Mouse (Mus musculus): ENCODE measurements around the gene Cdc42bpg. TPM values are rescaled to one million over a fixed set of nuclear protein-coding genes. Genes with fewer than 3 reads are reported as not detected.

Cdc42bpg gene
- polyA plus RNA-seq, 1 experiment from 2014 or later: 0.35 TPM

DNA sequence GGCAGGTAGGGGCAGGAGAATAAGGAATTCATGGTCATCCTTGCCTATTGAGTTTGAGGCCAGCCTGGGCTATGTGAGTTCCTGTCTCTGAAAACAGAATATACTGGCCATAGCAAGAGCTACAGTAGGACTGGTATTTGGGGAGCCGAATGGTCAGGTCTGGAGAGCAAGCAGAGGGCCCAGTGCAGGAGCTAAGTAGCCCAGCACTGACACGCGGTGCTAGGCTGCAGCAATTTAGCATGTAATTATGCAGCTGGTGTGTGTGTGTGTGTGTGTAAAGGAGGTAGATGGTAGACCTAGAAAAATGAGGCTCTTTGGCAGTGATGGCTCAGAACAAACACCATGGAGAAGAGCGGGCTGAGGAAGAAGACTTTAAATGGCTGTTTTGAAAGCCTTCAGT lies 41.4 kb downstream of the Cdc42bpg start:
- DNase-seq (no peak), ATAC-seq (no peak)
- H3K27ac ChIP-seq (ENCODE audit: low read depth): no peak overlapping the region
- no peaks in the 10 kb centered on the region for H3K9me3 ChIP-seq (ENCODE audit: low read length)
- WGBS (ENCODE audit: insufficient replicate concordance): 91% methylated on average over 4 of the region's 4 CpGs
- H3K9ac ChIP-seq (replicated peaks): no peak overlapping the region
- peaks cover 36% of the 10 kb centered on the region for H3K36me3 ChIP-seq (replicated peaks; ENCODE audit: insufficient read depth, low read length)
- no peak overlapping the region for H3K4me3 ChIP-seq (ENCODE audit: low read depth, low read length)
- TF ChIP-seq CTCF (IDR thresholded peaks at IDR 0.05; ENCODE audit: low read depth) (no peak), EP300 (IDR thresholded peaks at IDR 0.05; ENCODE audit: low read depth) (no peak)
- no peak overlapping the region for H3K4me2 ChIP-seq (ENCODE audit: low read depth, low read length)
- peaks cover 23% of the 10 kb centered on the region for H3K4me1 ChIP-seq (ENCODE audit: insufficient read depth)
- no peaks in the 10 kb centered on the region for H3K27me3 ChIP-seq (ENCODE audit: insufficient read depth, low read length)

DNA sequence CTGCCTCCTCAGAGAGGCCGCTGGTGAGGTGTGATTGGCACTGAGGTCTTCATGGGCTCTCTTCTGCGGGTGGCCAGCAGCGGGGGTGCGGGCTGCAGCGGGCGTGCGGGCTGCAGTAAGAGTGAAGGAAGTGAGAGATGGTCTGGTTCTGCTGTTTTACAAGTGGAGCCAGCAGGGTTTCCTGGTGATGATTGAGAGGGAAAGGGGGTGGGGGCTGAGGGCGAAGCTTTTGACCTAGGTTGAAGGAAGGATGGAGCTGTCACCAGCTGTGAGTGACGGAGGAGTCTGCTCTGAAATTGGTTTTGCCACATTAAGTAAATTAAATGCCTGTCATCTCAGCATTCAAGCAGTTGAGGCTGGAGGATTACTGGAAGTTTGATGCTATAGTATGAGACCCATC lies 42.5 kb downstream of the Cdc42bpg start:
- Histone ChIP-seq H3K27me3 (ENCODE audit: insufficient read depth, low read length) (no peaks in the 10 kb centered on the region), H3K9ac (replicated peaks) (no peak overlapping the region), H3K4me3 (ENCODE audit: low read depth, low read length) (no peak overlapping the region), H3K9me3 (ENCODE audit: low read length) (no peaks in the 10 kb centered on the region), H3K36me3 (replicated peaks; ENCODE audit: insufficient read depth, low read length) (peaks cover 42% of the 10 kb centered on the region), H3K27ac (ENCODE audit: low read depth) (0 out of 2 replicates have a peak overlapping the region, but pooled peaks have one; percentile 23), H3K4me1 (ENCODE audit: insufficient read depth) (peaks cover 15% of the 10 kb centered on the region), H3K4me2 (ENCODE audit: low read depth, low read length) (no peak overlapping the region)
- no peak for DNase-seq
- TF ChIP-seq EP300 (IDR thresholded peaks at IDR 0.05; ENCODE audit: low read depth) (no peak), CTCF (IDR thresholded peaks at IDR 0.05; ENCODE audit: low read depth) (no peak)
- 37% methylated on average over 9 of the region's 9 CpGs for WGBS (ENCODE audit: insufficient replicate concordance)
- ATAC-seq: no peak

DNA sequence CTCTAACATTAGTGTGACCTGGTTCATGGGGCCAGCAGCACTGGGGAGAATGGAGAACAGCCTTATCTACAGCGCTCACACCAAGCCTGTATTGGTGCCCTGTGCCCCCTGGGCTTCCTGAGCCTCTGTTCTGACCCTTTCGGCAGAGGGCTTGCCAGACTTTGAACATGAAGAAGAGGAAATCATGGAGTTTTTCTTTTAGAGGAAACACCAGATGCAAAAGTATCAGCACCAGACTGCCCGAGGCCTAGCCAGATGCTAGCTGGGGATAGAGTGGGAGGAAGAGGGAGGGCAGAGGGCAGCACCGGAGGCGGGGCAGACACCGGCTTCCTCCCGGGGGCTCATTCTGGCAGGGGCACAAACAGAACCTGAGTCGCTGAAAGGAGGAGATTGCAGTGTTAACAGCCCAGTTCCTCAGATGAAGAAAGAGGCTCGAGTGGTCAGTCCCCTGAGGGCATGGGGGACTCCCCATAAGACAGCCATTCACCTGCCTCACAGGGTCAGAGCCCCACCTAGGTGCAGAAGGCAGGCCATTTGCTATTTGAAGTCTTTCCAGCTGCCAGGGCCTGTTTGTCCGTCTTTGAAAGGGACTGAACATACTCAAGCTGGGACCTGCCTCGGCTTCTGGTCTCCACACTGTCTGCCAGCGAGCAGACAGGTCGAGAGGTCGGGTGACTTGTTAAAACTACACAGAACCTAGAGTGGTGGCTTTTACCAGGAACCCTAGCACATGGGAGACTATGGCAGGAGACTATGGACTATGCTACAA lies 43.1 kb downstream of the Cdc42bpg start:
- Histone ChIP-seq H3K9ac (replicated peaks) (peak overlapping the region; percentile 38; the same call in 1 of the 2 replicates), H3K36me3 (replicated peaks; ENCODE audit: insufficient read depth, low read length) (peaks cover 44% of the 10 kb centered on the region), H3K27ac (ENCODE audit: low read depth) (peak overlapping the region; percentile 23; the same call in 1 of the 2 replicates), H3K4me3 (ENCODE audit: low read depth, low read length) (no peak overlapping the region), H3K4me1 (ENCODE audit: insufficient read depth) (peaks cover 15% of the 10 kb centered on the region), H3K27me3 (ENCODE audit: insufficient read depth, low read length) (no peaks in the 10 kb centered on the region), H3K4me2 (ENCODE audit: low read depth, low read length) (no peak overlapping the region), H3K9me3 (ENCODE audit: low read length) (no peaks in the 10 kb centered on the region)
- ATAC-seq: peak; percentile 63
- DNase-seq: no peak
- 21% methylated on average over 14 of the region's 14 CpGs for WGBS (ENCODE audit: insufficient replicate concordance)
- TF ChIP-seq CTCF (IDR thresholded peaks at IDR 0.05; ENCODE audit: low read depth): no peak
- no peak for TF ChIP-seq EP300 (IDR thresholded peaks at IDR 0.05; ENCODE audit: low read depth)

DNA sequence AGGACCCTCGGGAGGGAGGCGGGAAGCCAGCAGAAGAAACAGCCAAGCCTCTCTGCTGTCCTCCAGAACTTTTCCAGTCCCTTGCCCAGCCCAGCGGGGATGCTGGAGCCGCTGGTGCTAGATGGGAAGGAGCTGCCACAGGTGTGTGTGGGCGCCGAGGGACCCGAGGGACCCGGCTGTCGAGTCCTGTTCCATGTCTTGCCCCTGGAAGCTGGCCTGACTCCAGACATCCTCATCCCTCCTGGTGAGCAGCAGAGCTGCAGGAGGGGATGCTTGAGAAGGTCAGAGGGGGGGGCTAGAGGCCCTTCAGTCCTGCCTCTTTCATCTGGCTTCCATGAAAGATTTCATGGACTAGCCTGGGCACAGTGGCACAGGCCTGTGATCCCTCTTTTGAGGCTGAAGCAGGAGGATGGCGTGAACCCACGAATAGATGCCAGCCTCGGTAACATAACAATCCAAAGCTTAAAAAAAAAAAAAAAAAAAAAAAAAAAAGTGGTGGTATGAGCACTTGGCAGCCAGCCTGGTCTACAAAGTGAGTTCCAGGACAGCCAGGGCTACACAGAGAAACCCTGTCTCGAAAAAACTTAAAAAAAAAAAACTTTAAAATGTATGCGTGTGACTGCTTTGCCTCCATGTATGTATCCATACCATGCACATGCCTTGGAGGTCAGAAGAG lies 45.3 kb downstream of the Cdc42bpg start:
- H3K27ac ChIP-seq (ENCODE audit: low read depth): no peak overlapping the region
- peaks cover 12% of the 10 kb centered on the region for H3K4me1 ChIP-seq (ENCODE audit: insufficient read depth)
- TF ChIP-seq EP300 (IDR thresholded peaks at IDR 0.05; ENCODE audit: low read depth): no peak
- no peak for TF ChIP-seq CTCF (IDR thresholded peaks at IDR 0.05; ENCODE audit: low read depth)
- no peaks in the 10 kb centered on the region for H3K27me3 ChIP-seq (ENCODE audit: insufficient read depth, low read length)
- ATAC-seq: no peak
- H3K36me3 ChIP-seq (replicated peaks; ENCODE audit: insufficient read depth, low read length): peaks cover 32% of the 10 kb centered on the region
- H3K9ac ChIP-seq (replicated peaks): no peak overlapping the region
- no peak overlapping the region for H3K4me2 ChIP-seq (ENCODE audit: low read depth, low read length)
- 73% methylated on average over 14 of the region's 14 CpGs for WGBS (ENCODE audit: insufficient replicate concordance)
- no peaks in the 10 kb centered on the region for H3K9me3 ChIP-seq (ENCODE audit: low read length)
- DNase-seq: no peak
- H3K4me3 ChIP-seq (ENCODE audit: low read depth, low read length): no peak overlapping the region

DNA sequence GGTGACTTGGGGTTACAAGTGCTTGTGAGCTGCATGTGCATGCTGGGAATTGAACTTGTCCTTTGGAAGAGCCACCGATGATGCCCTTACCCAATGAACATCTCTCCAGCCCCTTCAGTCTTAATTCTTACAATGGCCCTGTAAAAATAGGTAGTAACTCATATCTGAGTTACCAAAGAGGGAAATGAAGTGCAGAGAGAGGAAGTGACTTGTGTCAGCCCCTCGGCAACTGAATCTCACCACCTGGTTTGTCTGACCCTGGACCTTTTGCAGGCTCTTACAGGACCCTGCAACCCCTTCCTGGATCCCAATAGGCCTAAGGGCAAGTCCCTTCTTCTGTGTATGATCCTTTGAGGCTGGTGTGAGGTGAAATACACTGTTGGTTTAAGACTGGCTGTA lies 45.9 kb downstream of the Cdc42bpg start:
- Histone ChIP-seq H3K27ac (ENCODE audit: low read depth) (no peak overlapping the region), H3K4me2 (ENCODE audit: low read depth, low read length) (no peak overlapping the region), H3K4me1 (ENCODE audit: insufficient read depth) (peaks cover 10% of the 10 kb centered on the region), H3K9ac (replicated peaks) (no peak overlapping the region), H3K27me3 (ENCODE audit: insufficient read depth, low read length) (no peaks in the 10 kb centered on the region), H3K9me3 (ENCODE audit: low read length) (no peaks in the 10 kb centered on the region), H3K4me3 (ENCODE audit: low read depth, low read length) (no peak overlapping the region), H3K36me3 (replicated peaks; ENCODE audit: insufficient read depth, low read length) (peaks cover 29% of the 10 kb centered on the region)
- DNase-seq: no peak
- no peak for TF ChIP-seq EP300 (IDR thresholded peaks at IDR 0.05; ENCODE audit: low read depth)
- no peak for ATAC-seq
- WGBS (ENCODE audit: insufficient replicate concordance): 35% methylated on average over 2 of the region's 2 CpGs

DNA sequence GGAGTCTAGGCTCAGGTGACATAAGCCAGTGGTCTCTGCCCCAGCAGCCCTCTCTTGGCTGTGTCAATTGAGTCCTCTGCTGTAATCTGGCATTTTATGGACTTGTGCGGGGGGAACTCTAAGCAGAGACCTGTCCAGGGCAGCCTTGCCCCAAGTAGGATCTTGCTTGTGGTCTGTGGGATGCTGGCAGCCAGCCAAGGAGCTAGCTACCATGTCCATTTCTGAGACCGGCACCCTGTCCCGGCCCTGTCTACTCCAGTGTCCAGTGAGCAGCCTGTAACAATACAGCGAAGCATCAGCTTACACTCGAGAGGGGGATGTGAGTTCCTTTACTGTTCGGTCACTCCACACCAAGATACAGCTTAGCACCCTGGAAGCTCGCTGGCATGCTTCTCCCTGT lies 47.8 kb downstream of the Cdc42bpg start:
- no peak overlapping the region for H3K4me2 ChIP-seq (ENCODE audit: low read depth, low read length)
- ATAC-seq (no peak), DNase-seq (no peak)
- no peak overlapping the region for H3K9ac ChIP-seq (replicated peaks)
- peaks cover 8% of the 10 kb centered on the region for H3K4me1 ChIP-seq (ENCODE audit: insufficient read depth)
- H3K9me3 ChIP-seq (ENCODE audit: low read length): no peaks in the 10 kb centered on the region
- H3K27me3 ChIP-seq (ENCODE audit: insufficient read depth, low read length): no peaks in the 10 kb centered on the region
- no peak overlapping the region for H3K27ac ChIP-seq (ENCODE audit: low read depth)
- no peak overlapping the region for H3K4me3 ChIP-seq (ENCODE audit: low read depth, low read length)
- peaks cover 29% of the 10 kb centered on the region for H3K36me3 ChIP-seq (replicated peaks; ENCODE audit: insufficient read depth, low read length)
- TF ChIP-seq EP300 (IDR thresholded peaks at IDR 0.05; ENCODE audit: low read depth) (no peak), CTCF (IDR thresholded peaks at IDR 0.05; ENCODE audit: low read depth) (no peak)
- WGBS (ENCODE audit: insufficient replicate concordance): 80% methylated on average over 7 of the region's 7 CpGs

Data from liver, postnatal 0 days (tissue).